ENCODE assay signal across 18 mouse cellular contexts in genomic region chr12:108941282-108941681, GRCm38 (mm10). TPM values are rescaled to one million over a fixed set of nuclear protein-coding genes. Genes with fewer than 3 reads are reported as not detected.
DNase-seq lines count a peak whose midpoint lies in the region; ATAC-seq and TF ChIP-seq lines count a peak whose summit lies in the region.
"Had no signal": no experiment of that assay in that cellular context is flagged by ENCODE, and none has a peak within 500 bp of the region (broad histone marks: within the 10 kb centered on the region; RNA-seq: fewer than 3 reads in every experiment).

No protein-coding gene starts in this region.

- H3K36me3 ChIP-seq in heart, adult 2 months (ENCODE audit: control insufficient read depth, insufficient read depth, low read length), result no peaks in the 10 kb centered on the region
- no peaks in the 10 kb centered on the region for H3K36me3 ChIP-seq in midbrain, postnatal 0 days (ENCODE audit: insufficient read depth, low read length)
- H3K36me3 ChIP-seq in midbrain, embryonic 14.5 days (ENCODE audit: control insufficient read depth, insufficient read depth, low read length), result no peaks in the 10 kb centered on the region
- no peaks in the 10 kb centered on the region for H3K36me3 ChIP-seq in stomach, embryonic 14.5 days (ENCODE audit: control insufficient read depth, insufficient read depth, low read length)
- H3K36me3 ChIP-seq: embryonic facial prominence, embryonic 15.5 days; forebrain, embryonic 10.5 days; heart, embryonic 12.5 days; hindbrain, embryonic 15.5 days had no signal

- H3K27ac ChIP-seq in heart, adult 2 months, result no peak overlapping the region
- H3K27ac ChIP-seq in layer of hippocampus, adult 2 months, result no peak overlapping the region
- H3K27ac ChIP-seq in midbrain, postnatal 0 days (ENCODE audit: low read depth, low read length), result no peak overlapping the region
- H3K27ac ChIP-seq in midbrain, embryonic 14.5 days (replicated peaks; ENCODE audit: low read depth, low read length), result no peak overlapping the region
- H3K27ac ChIP-seq in stomach, embryonic 14.5 days (ENCODE audit: low read length), result no peak overlapping the region
- H3K27ac ChIP-seq: embryonic facial prominence, embryonic 15.5 days; forebrain, embryonic 10.5 days; hindbrain, embryonic 15.5 days had no signal

- TF ChIP-seq EP300 in heart, adult 2 months (IDR thresholded peaks at IDR 0.05; ENCODE audit: insufficient read depth, low read depth, low read length), result no peak

- H3K27me3 ChIP-seq in heart, adult 2 months (ENCODE audit: control insufficient read depth, insufficient read depth, low read length), result no peaks in the 10 kb centered on the region
- H3K27me3 ChIP-seq in midbrain, postnatal 0 days (ENCODE audit: insufficient read depth, low read length), result no peaks in the 10 kb centered on the region
- H3K27me3 ChIP-seq in midbrain, embryonic 14.5 days (ENCODE audit: control insufficient read depth, insufficient read depth, low read length), result no peaks in the 10 kb centered on the region
- H3K27me3 ChIP-seq in stomach, embryonic 14.5 days (ENCODE audit: control insufficient read depth, insufficient read depth, low read length), result no peaks in the 10 kb centered on the region
- H3K27me3 ChIP-seq: embryonic facial prominence, embryonic 15.5 days; heart, embryonic 12.5 days; hindbrain, embryonic 15.5 days had no signal

- 50% methylated on average over 2 of the region's 2 CpGs for WGBS in heart, adult 2 months
- 60% methylated on average over 2 of the region's 2 CpGs for WGBS in midbrain, postnatal 0 days
- 69% methylated on average over 2 of the region's 2 CpGs for WGBS in midbrain, embryonic 14.5 days
- 57% methylated on average over 2 of the region's 2 CpGs for WGBS in stomach, embryonic 14.5 days

- no peak overlapping the region for H3K4me2 ChIP-seq in midbrain, postnatal 0 days (ENCODE audit: low read depth, low read length, poor library complexity, severe bottlenecking)
- no peak overlapping the region for H3K4me2 ChIP-seq in midbrain, embryonic 14.5 days (ENCODE audit: low read length)
- H3K4me2 ChIP-seq in stomach, embryonic 14.5 days (replicated peaks; ENCODE audit: low read depth, low read length), result no peak overlapping the region
- H3K4me2 ChIP-seq: embryonic facial prominence, embryonic 15.5 days; heart, embryonic 12.5 days; hindbrain, embryonic 15.5 days had no signal

- DNase-seq in heart, adult 2 months, result no peak
- DNase-seq in heart, adult 18-20 months, result no peak
- no peak for DNase-seq in layer of hippocampus, adult 2 months (ENCODE audit: low spot score in 2 of 2)
- DNase-seq in layer of hippocampus, adult 8-10 months (ENCODE audit: low spot score in 2 of 2), result no peak
- no peak for DNase-seq in midbrain, postnatal 0 days (ENCODE audit: low spot score)
- no peak for DNase-seq in midbrain, embryonic 14.5 days
- DNase-seq: adrenal gland, postnatal 14 days; cerebellum, adult 2 months; cerebellum, postnatal 10 days; embryo, embryonic 11 days had no signal

- no peak overlapping the region for H3K4me3 ChIP-seq in heart, adult 2 months
- H3K4me3 ChIP-seq in layer of hippocampus, adult 2 months, result no peak overlapping the region
- no peak overlapping the region for H3K4me3 ChIP-seq in midbrain, postnatal 0 days (ENCODE audit: low read depth, low read length)
- H3K4me3 ChIP-seq in midbrain, embryonic 14.5 days (replicated peaks; ENCODE audit: low read depth, low read length), result no peak overlapping the region
- no peak overlapping the region for H3K4me3 ChIP-seq in stomach, embryonic 14.5 days (ENCODE audit: low read depth, low read length)
- H3K4me3 ChIP-seq: embryonic facial prominence, embryonic 15.5 days; erythroblast, embryonic 14.5 days; forebrain, embryonic 10.5 days; heart, embryonic 12.5 days; hindbrain, embryonic 15.5 days had no signal

- no peak for ATAC-seq in midbrain, postnatal 0 days (ENCODE audit: low FRiP score)
- ATAC-seq in midbrain, embryonic 14.5 days (ENCODE audit: low FRiP score, low TSS enrichment), result no peak
- peak; percentile 23; the same call in 1 of the 2 replicates for ATAC-seq in stomach, embryonic 14.5 days (ENCODE audit: insufficient number of reproducible peaks, insufficient read depth, low FRiP score, low read depth)
- no peak for ATAC-seq in megakaryocyte progenitor cell, adult 5-6 weeks (replicated peaks; ENCODE audit: poor library complexity)
- ATAC-seq: forebrain, embryonic 14.5 days had no signal

- intact Hi-C loops in heart, adult 2 months (cut with DNase I), result no loop called here

- H3K79me2 ChIP-seq in heart, adult 2 months (replicated peaks; ENCODE audit: control insufficient read depth, insufficient read depth, low read length), result no peaks in the 10 kb centered on the region

- H3K9ac ChIP-seq in heart, adult 2 months (ENCODE audit: low read depth, low read length), result no peak overlapping the region
- H3K9ac ChIP-seq in midbrain, postnatal 0 days (replicated peaks; ENCODE audit: low read length, poor library complexity, severe bottlenecking), result no peak overlapping the region
- no peak overlapping the region for H3K9ac ChIP-seq in midbrain, embryonic 14.5 days (replicated peaks; ENCODE audit: low read length)
- H3K9ac ChIP-seq in stomach, embryonic 14.5 days (replicated peaks; ENCODE audit: low read depth, low read length), result no peak overlapping the region
- H3K9ac ChIP-seq: embryonic facial prominence, embryonic 15.5 days; heart, embryonic 12.5 days; hindbrain, embryonic 15.5 days had no signal

- no peaks in the 10 kb centered on the region for H3K9me3 ChIP-seq in midbrain, postnatal 0 days (ENCODE audit: low read length)
- no peaks in the 10 kb centered on the region for H3K9me3 ChIP-seq in midbrain, embryonic 14.5 days (ENCODE audit: control insufficient read depth, low read length)
- no peaks in the 10 kb centered on the region for H3K9me3 ChIP-seq in stomach, embryonic 14.5 days (ENCODE audit: control insufficient read depth, low read depth, low read length)
- H3K9me3 ChIP-seq: embryonic facial prominence, embryonic 15.5 days; forebrain, embryonic 10.5 days; heart, embryonic 12.5 days; hindbrain, embryonic 15.5 days had no signal

- 0 out of 2 replicates have a peak, but pooled peaks have one; percentile 2 for TF ChIP-seq CTCF in heart, adult 2 months (IDR thresholded peaks at IDR 0.05)
- peak; percentile 51 for TF ChIP-seq CTCF in layer of hippocampus, adult 2 months (conservative IDR thresholded peaks at IDR 0.05)
- peak; percentile 59 for TF ChIP-seq CTCF in midbrain, postnatal 0 days (IDR thresholded peaks at IDR 0.05)

- TF ChIP-seq POLR2A in heart, adult 2 months (IDR thresholded peaks at IDR 0.05; ENCODE audit: insufficient read depth, low read depth, low read length), result no peak

- peaks cover 4% of the 10 kb centered on the region for H3K4me1 ChIP-seq in heart, adult 2 months (ENCODE audit: control insufficient read depth, insufficient read depth, low read length)
- 0 out of 2 replicates have a peak, but pooled peaks cover 4% of the 10 kb centered on the region for H3K4me1 ChIP-seq in midbrain, postnatal 0 days (ENCODE audit: insufficient read depth, low read length)
- H3K4me1 ChIP-seq in midbrain, embryonic 14.5 days (ENCODE audit: control insufficient read depth, insufficient read depth, low read length), result 0 out of 2 replicates have a peak, but pooled peaks cover 3% of the 10 kb centered on the region
- H3K4me1 ChIP-seq in stomach, embryonic 14.5 days (ENCODE audit: control insufficient read depth, insufficient read depth, low read length), result 0 out of 2 replicates have a peak, but pooled peaks cover 4% of the 10 kb centered on the region
- H3K4me1 ChIP-seq: forebrain, embryonic 10.5 days had no signal

RNA-seq across cellular contexts. Expression of gene Wars, which starts 47.3 kb away (rescaled TPM):
- 10 to 100 TPM; 29.8 to 42.4 TPM for total RNA-seq in heart, adult 2 months (2021)
- polyA plus RNA-seq in heart, adult 2 months (2012; rRNA removed), result 43.6 and 60.2 TPM in 2 replicates
- 10 to 100 TPM; 29.1 to 41.2 TPM for total RNA-seq in heart, adult 18-20 months (2021)
- total RNA-seq in layer of hippocampus, adult 2 months (2021), result 10 to 100 TPM; 82.0 to 86.2 TPM
- 10 to 100 TPM; 82.6 to 97.2 (median 90.6) TPM for total RNA-seq in layer of hippocampus, adult 8-10 months (2022)
- total RNA-seq in midbrain, postnatal 0 days (2014; rRNA removed), result 108 and 142 TPM in 2 replicates
- 97.3 and 99.1 TPM in 2 replicates for polyA plus RNA-seq in midbrain, postnatal 0 days (2015; fragmentation: Nextera tagmentation; extraction: Ambion mirVana)
- polyA plus RNA-seq in midbrain, embryonic 14.5 days (2014; fragmentation: Nextera tagmentation; extraction: Ambion mirVana), result 96.4 and 110 TPM in 2 replicates
- 94.2 and 100 TPM in 2 replicates for polyA plus RNA-seq in stomach, embryonic 14.5 days (2014; fragmentation: Nextera tagmentation; extraction: Ambion mirVana)
- total RNA-seq in megakaryocyte progenitor cell, adult 5-6 weeks (2015), result 25.1 and 32.0 TPM in 2 replicates
- 53.3 and 59.3 TPM in 2 replicates for total RNA-seq in megakaryocyte progenitor cell, adult 5-6 weeks (2017)

RNA-seq across cellular contexts. Expression of gene Wdr25, which starts 47.9 kb away (rescaled TPM):
- total RNA-seq in heart, adult 2 months (2021), result 1 to 10 TPM; 3.5 to 4.9 TPM
- 9.5 and 14.4 TPM in 2 replicates for polyA plus RNA-seq in heart, adult 2 months (2012; rRNA removed)
- total RNA-seq in heart, adult 18-20 months (2021), result 1 to 10 TPM; 4.7 to 5.7 TPM
- 10 to 100 TPM; 11.0 to 12.2 TPM for total RNA-seq in layer of hippocampus, adult 2 months (2021)
- 10 to 100 TPM in 3 of 4 experiments, 1 to 10 TPM in 1; 9.9 to 15.6 (median 12.6) TPM for total RNA-seq in layer of hippocampus, adult 8-10 months (2022)
- 5.2 and 6.5 TPM in 2 replicates for total RNA-seq in midbrain, postnatal 0 days (2014; rRNA removed)
- polyA plus RNA-seq in midbrain, postnatal 0 days (2015; fragmentation: Nextera tagmentation; extraction: Ambion mirVana), result 5.1 and 6.1 TPM in 2 replicates
- 3.7 and 4.3 TPM in 2 replicates for polyA plus RNA-seq in midbrain, embryonic 14.5 days (2014; fragmentation: Nextera tagmentation; extraction: Ambion mirVana)
- 6.8 and 6.9 TPM in 2 replicates for polyA plus RNA-seq in stomach, embryonic 14.5 days (2014; fragmentation: Nextera tagmentation; extraction: Ambion mirVana)
- total RNA-seq in megakaryocyte progenitor cell, adult 5-6 weeks (2015), result 2.1 and 3.0 TPM in 2 replicates
- 3.9 and 4.7 TPM in 2 replicates for total RNA-seq in megakaryocyte progenitor cell, adult 5-6 weeks (2017)

Comparison
In these comparisons a context has a peak if more than half of its experiments do, and no peak if none do; other contexts are left out.
1. CTCF ChIP-seq: peak in every context shown above with its lines; median percentile 59 in midbrain, postnatal 0 days; 51 in layer of hippocampus, adult 2 months; 2 in heart, adult 2 months.